Mouse (Mus musculus): Measurements from ENCODE around the gene Usp18. TPM values are rescaled to one million over a fixed set of nuclear protein-coding genes. Genes with fewer than 3 reads are reported as not detected.

The Usp18 gene
- 1.3 TPM in 2 replicates for polyA plus RNA-seq (2016; fragmentation: Nextera tagmentation; extraction: Ambion mirVana)

- no peaks in the 10 kb centered on the region for H3K36me3 ChIP-seq
- H3K9me3 ChIP-seq, result no peaks in the 10 kb centered on the region
- H3K4me3 ChIP-seq, result peak within 1 kb of the TSS; percentile 46
- 12% methylated on average over 35 of the region's 35 CpGs for WGBS
- H3K27me3 ChIP-seq (replicated peaks), result no peaks in the 10 kb centered on the region
- peak within 1 kb of the TSS; percentile 67 for H3K4me2 ChIP-seq (replicated peaks)
- no peak within 1 kb of the TSS for H3K27ac ChIP-seq
- peak; percentile 88 for ATAC-seq (ENCODE audit: low FRiP score, low read depth)
- no peaks in the 10 kb centered on the region for H3K4me1 ChIP-seq
- peak within 1 kb of the TSS; percentile 30 for H3K9ac ChIP-seq
Observed at GRCm38 (mm10) chr6:121245127-121246036, at the start of gene Usp18. Gene Usp18 (plus strand): TSS chr6:121245906.

- Histone ChIP-seq H3K27me3 (replicated peaks) (no peaks in the 10 kb centered on the region), H3K4me3 (no peak overlapping the region), H3K9ac (no peak overlapping the region), H3K27ac (no peak overlapping the region), H3K4me1 (no peaks in the 10 kb centered on the region), H3K4me2 (replicated peaks) (no peak overlapping the region), H3K36me3 (peaks cover 21% of the 10 kb centered on the region), H3K9me3 (no peaks in the 10 kb centered on the region)
- no peak for ATAC-seq (ENCODE audit: low FRiP score, low read depth)
- WGBS, result 36% methylated on average over 9 of the region's 9 CpGs
Observed at GRCm38 (mm10) chr6:121197807-121198365, 47.8 kb upstream of the Usp18 start.

GRCm38 (mm10) chr6:121200458-121200857 is 45.2 kb upstream of the Usp18 start:
- Histone ChIP-seq H3K9me3 (no peaks in the 10 kb centered on the region), H3K27ac (no peak overlapping the region), H3K4me3 (no peak overlapping the region), H3K27me3 (replicated peaks) (no peaks in the 10 kb centered on the region), H3K9ac (no peak overlapping the region), H3K4me1 (no peaks in the 10 kb centered on the region), H3K4me2 (replicated peaks) (no peak overlapping the region), H3K36me3 (peaks cover 7% of the 10 kb centered on the region)
- ATAC-seq (ENCODE audit: low FRiP score, low read depth), result no peak
- 90% methylated on average over 3 of the region's 4 CpGs for WGBS

- ATAC-seq (ENCODE audit: low FRiP score, low read depth), result no peak
- WGBS, result 55% methylated on average over 5 of the region's 5 CpGs
- H3K9me3 ChIP-seq, result no peaks in the 10 kb centered on the region
- no peaks in the 10 kb centered on the region for H3K27me3 ChIP-seq (replicated peaks)
- peaks cover 3% of the 10 kb centered on the region; the same call in 1 of the 2 replicates for H3K36me3 ChIP-seq
- no peak overlapping the region for H3K4me2 ChIP-seq (replicated peaks)
- H3K9ac ChIP-seq, result no peak overlapping the region
- no peak overlapping the region for H3K27ac ChIP-seq
- H3K4me1 ChIP-seq, result no peaks in the 10 kb centered on the region
- H3K4me3 ChIP-seq, result no peak overlapping the region
Observed at GRCm38 (mm10) chr6:121202026-121202425, 43.7 kb upstream of the Usp18 start.

- no peaks in the 10 kb centered on the region for H3K36me3 ChIP-seq
- no peak overlapping the region for H3K4me2 ChIP-seq (replicated peaks)
- 84% methylated on average over 5 of the region's 5 CpGs for WGBS
- ATAC-seq (ENCODE audit: low FRiP score, low read depth), result no peak
- peaks cover 12% of the 10 kb centered on the region for H3K4me1 ChIP-seq
- H3K9me3 ChIP-seq, result no peaks in the 10 kb centered on the region
- peaks cover 22% of the 10 kb centered on the region for H3K27me3 ChIP-seq (replicated peaks)
- no peak overlapping the region for H3K9ac ChIP-seq
- no peak overlapping the region for H3K4me3 ChIP-seq
- H3K27ac ChIP-seq, result no peak overlapping the region
Observed at GRCm38 (mm10) chr6:121206481-121206880, 39.2 kb upstream of the Usp18 start.

GRCm38 (mm10) chr6:121209584-121209983 is 36.1 kb upstream of the Usp18 start:
- Histone ChIP-seq H3K36me3 (no peaks in the 10 kb centered on the region), H3K9me3 (no peaks in the 10 kb centered on the region), H3K9ac (no peak overlapping the region), H3K4me3 (no peak overlapping the region), H3K4me2 (replicated peaks) (no peak overlapping the region), H3K27me3 (replicated peaks) (peaks cover 35% of the 10 kb centered on the region), H3K27ac (no peak overlapping the region), H3K4me1 (peaks cover 17% of the 10 kb centered on the region)
- WGBS, result 90% methylated on average over 2 of the region's 2 CpGs
- ATAC-seq (ENCODE audit: low FRiP score, low read depth), result no peak

- Histone ChIP-seq H3K36me3 (no peaks in the 10 kb centered on the region), H3K4me1 (peaks cover 17% of the 10 kb centered on the region), H3K4me2 (replicated peaks) (peak within 1 kb of the TSS; percentile 89), H3K4me3 (peak within 1 kb of the TSS; percentile 40), H3K27ac (no peak within 1 kb of the TSS), H3K9ac (peak within 1 kb of the TSS; percentile 53), H3K27me3 (replicated peaks) (peaks cover 35% of the 10 kb centered on the region), H3K9me3 (no peaks in the 10 kb centered on the region)
- ATAC-seq (ENCODE audit: low FRiP score, low read depth), result peak; percentile 66
- WGBS, result 6% methylated on average over 30 of the region's 30 CpGs
Observed at GRCm38 (mm10) chr6:121210149-121210925, 35.4 kb upstream of the Usp18 start, which contains the start of gene Tuba8. Gene Tuba8 (plus strand): TSS chr6:121210696.

- Histone ChIP-seq H3K4me1 (peaks cover 17% of the 10 kb centered on the region), H3K4me2 (replicated peaks) (peak overlapping the region; percentile 89), H3K27ac (no peak overlapping the region), H3K9me3 (no peaks in the 10 kb centered on the region), H3K4me3 (peak overlapping the region; percentile 40), H3K27me3 (replicated peaks) (peaks cover 35% of the 10 kb centered on the region), H3K9ac (peak overlapping the region; percentile 53), H3K36me3 (no peaks in the 10 kb centered on the region)
- 2% methylated on average over 12 of the region's 12 CpGs for WGBS
- ATAC-seq (ENCODE audit: low FRiP score, low read depth), result peak; percentile 38; the same call in 1 of the 2 replicates
Observed at GRCm38 (mm10) chr6:121210926-121211289, 34.8 kb upstream of the Usp18 start.

- peaks cover 17% of the 10 kb centered on the region for H3K4me1 ChIP-seq
- peak overlapping the region; percentile 89 for H3K4me2 ChIP-seq (replicated peaks)
- peaks cover 35% of the 10 kb centered on the region for H3K27me3 ChIP-seq (replicated peaks)
- no peaks in the 10 kb centered on the region for H3K36me3 ChIP-seq
- H3K9me3 ChIP-seq, result no peaks in the 10 kb centered on the region
- no peak overlapping the region; the same call in 1 of the 2 replicates for H3K4me3 ChIP-seq
- ATAC-seq (ENCODE audit: low FRiP score, low read depth), result no peak
- no peak overlapping the region for H3K9ac ChIP-seq
- no peak overlapping the region for H3K27ac ChIP-seq
- 7% methylated on average over 5 of the region's 5 CpGs for WGBS
Observed at GRCm38 (mm10) chr6:121211743-121212142, 34.0 kb upstream of the Usp18 start.

- H3K36me3 ChIP-seq, result no peaks in the 10 kb centered on the region
- no peaks in the 10 kb centered on the region for H3K9me3 ChIP-seq
- H3K27ac ChIP-seq, result no peak overlapping the region
- H3K9ac ChIP-seq, result no peak overlapping the region
- WGBS, result 91% methylated on average over 4 of the region's 4 CpGs
- H3K27me3 ChIP-seq (replicated peaks), result peaks cover 35% of the 10 kb centered on the region
- H3K4me1 ChIP-seq, result peaks cover 17% of the 10 kb centered on the region
- H3K4me3 ChIP-seq, result no peak overlapping the region
- no peak for ATAC-seq (ENCODE audit: low FRiP score, low read depth)
- no peak overlapping the region for H3K4me2 ChIP-seq (replicated peaks)
Observed at GRCm38 (mm10) chr6:121212988-121213387, 32.7 kb upstream of the Usp18 start.

GRCm38 (mm10) chr6:121214221-121214620 is 31.5 kb upstream of the Usp18 start:
- 92% methylated on average over 5 of the region's 5 CpGs for whole genome bisulfite sequencing
- Histone ChIP-seq H3K4me2 (replicated peaks) (no peak overlapping the region), H3K27ac (no peak overlapping the region), H3K27me3 (replicated peaks) (peaks cover 33% of the 10 kb centered on the region), H3K36me3 (no peaks in the 10 kb centered on the region), H3K9me3 (no peaks in the 10 kb centered on the region), H3K4me3 (no peak overlapping the region), H3K4me1 (peaks cover 17% of the 10 kb centered on the region), H3K9ac (no peak overlapping the region)
- no peak for ATAC-seq (ENCODE audit: low FRiP score, low read depth)

Measured in neural tube, embryonic 12.5 days (tissue).